Mouse (Mus musculus): ENCODE measurements at regions not wholly inside any gene's neighbourhood (a gene's known extent, or its start where the extent isn't known, plus 50 kb on each side); places are given as distances from the start of the nearest gene placed in this dataset.

DNA sequence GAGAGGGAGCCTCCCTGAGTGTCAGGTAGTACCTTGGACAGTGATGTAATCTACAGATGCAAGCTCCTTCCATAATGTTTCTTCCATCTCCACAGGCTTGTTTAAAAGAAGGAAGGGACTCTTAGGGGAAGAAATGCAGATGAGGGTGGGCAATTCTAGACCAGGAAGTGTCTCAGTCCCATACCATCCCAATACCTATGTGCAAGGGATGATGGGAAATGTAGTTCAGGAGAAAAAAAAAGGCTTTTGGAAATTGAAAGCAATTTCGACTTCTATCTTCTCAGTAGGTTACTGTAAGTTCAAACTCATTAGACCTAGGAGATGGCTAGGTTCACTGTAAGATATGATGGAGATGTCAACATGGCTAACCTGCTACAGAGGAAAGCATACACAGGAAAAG is 68.3 kb downstream of the Cd83 start:
- no peak overlapping the region for H3K27ac ChIP-seq (replicated peaks)
- H3K4me2 ChIP-seq (replicated peaks) = no peak overlapping the region
- WGBS = 86% methylated on average over 1 of the region's 1 CpGs
- no peaks in the 10 kb centered on the region for H3K36me3 ChIP-seq
- peaks cover 10% of the 10 kb centered on the region for H3K4me1 ChIP-seq
- H3K9me3 ChIP-seq = no peaks in the 10 kb centered on the region
- no peak for ATAC-seq (ENCODE audit: low FRiP score, low read depth)
- H3K27me3 ChIP-seq = peaks cover 25% of the 10 kb centered on the region
- no peak overlapping the region for H3K4me3 ChIP-seq
- no peak overlapping the region for H3K9ac ChIP-seq (replicated peaks)

DNA sequence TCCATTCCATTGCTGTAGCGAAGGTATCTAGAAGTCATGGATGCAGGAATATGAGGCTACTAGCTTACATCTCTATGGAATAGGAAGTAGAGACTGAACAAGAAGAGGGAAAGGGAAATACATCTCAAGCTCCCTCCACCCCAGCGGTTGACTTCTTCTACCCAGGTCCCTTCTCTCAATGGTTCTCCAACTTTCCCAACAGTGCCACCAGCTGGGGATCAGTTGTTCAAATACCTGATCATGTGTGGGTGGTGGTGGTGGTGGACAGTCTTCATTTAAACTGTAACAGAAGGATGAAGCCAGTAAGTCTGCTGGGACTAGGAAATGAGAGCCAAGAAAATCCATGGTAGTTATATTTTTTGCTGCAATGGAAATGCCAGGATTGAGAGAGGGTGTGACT is 70.4 kb downstream of the Cd83 start:
- no peak overlapping the region for H3K4me2 ChIP-seq (replicated peaks)
- peaks cover 7% of the 10 kb centered on the region for H3K4me1 ChIP-seq
- H3K4me3 ChIP-seq = no peak overlapping the region
- H3K27ac ChIP-seq (replicated peaks) = no peak overlapping the region
- peaks cover 12% of the 10 kb centered on the region for H3K27me3 ChIP-seq
- no peaks in the 10 kb centered on the region for H3K9me3 ChIP-seq
- ATAC-seq (ENCODE audit: low FRiP score, low read depth) = no peak
- WGBS = 93% methylated on average over 2 of the region's 2 CpGs
- H3K36me3 ChIP-seq = no peaks in the 10 kb centered on the region
- H3K9ac ChIP-seq (replicated peaks) = no peak overlapping the region

DNA sequence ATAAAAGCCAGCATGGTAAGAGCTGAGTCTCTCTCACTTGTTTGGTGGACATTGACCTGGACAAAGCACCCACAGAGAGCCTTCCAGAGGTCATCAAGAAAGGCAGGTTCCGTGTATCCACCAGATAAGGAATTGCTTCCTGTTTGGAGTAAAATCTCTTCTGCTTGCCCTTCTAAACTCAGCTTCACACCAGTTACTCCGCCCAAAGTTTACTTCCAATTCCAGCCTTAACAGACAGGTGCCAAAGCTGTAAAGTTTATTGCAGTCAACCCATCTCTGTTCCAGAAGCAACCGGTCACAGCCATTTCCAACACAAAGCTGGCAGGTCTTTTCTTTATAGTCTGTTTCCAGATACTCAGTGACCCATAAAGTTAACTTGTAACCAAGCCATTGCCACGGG is 76.4 kb downstream of the Cd83 start:
- H3K9me3 ChIP-seq = no peaks in the 10 kb centered on the region
- ATAC-seq (ENCODE audit: low FRiP score, low read depth) = no peak
- no peak overlapping the region for H3K27ac ChIP-seq (replicated peaks)
- no peak overlapping the region for H3K4me2 ChIP-seq (replicated peaks)
- H3K4me3 ChIP-seq = no peak overlapping the region
- H3K36me3 ChIP-seq = no peaks in the 10 kb centered on the region
- H3K27me3 ChIP-seq = peaks cover 35% of the 10 kb centered on the region
- H3K9ac ChIP-seq (replicated peaks) = no peak overlapping the region
- WGBS = 72% methylated on average over 4 of the region's 4 CpGs
- peaks cover 20% of the 10 kb centered on the region for H3K4me1 ChIP-seq

DNA sequence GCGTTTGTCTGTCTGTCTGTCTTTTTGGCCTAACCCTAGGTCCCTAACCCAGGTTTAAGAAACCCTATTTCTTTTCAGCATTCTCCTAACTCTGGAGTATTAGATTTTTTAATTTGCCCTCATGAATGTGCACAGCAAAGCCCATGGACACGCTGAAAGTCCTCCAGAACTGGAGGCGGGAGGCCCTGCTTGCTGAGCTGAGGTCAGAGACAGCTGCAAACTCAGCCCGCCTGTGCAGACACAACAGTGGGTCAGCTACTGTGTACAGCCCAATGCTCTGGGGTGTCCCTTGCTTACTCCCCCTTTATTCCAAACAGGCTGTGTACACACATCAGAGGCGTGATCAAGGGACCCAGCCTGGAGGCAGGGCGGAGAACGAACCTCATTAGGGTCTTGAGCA is 76.8 kb downstream of the Cd83 start:
- Histone ChIP-seq H3K4me2 (replicated peaks) (no peak overlapping the region), H3K9ac (replicated peaks) (no peak overlapping the region), H3K27me3 (peaks cover 40% of the 10 kb centered on the region), H3K27ac (replicated peaks) (no peak overlapping the region), H3K9me3 (no peaks in the 10 kb centered on the region), H3K4me1 (peaks cover 20% of the 10 kb centered on the region), H3K4me3 (no peak overlapping the region), H3K36me3 (no peaks in the 10 kb centered on the region)
- WGBS = 80% methylated on average over 7 of the region's 7 CpGs
- ATAC-seq (ENCODE audit: low FRiP score, low read depth) = no peak

DNA sequence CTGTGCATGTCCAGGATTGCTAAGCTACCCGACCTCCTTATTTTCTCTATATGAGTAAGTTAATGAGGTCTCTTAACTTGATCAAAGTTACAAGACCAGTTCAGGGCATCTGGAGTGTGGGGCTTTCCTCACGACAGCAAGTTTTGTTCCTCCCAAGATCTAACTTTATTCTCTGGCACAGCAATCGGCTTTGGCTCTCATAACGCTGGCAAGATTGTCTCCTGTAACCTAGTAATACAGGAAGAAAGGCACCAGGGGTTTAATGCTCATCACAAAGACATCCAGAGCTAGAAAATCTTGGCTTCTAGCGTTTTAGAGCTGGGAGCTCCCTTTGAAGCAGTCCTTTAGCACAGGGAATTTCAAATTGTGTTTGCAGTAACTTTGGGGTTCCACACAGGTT is 77.5 kb downstream of the Cd83 start:
- 83% methylated on average over 5 of the region's 5 CpGs for WGBS
- no peak overlapping the region for H3K4me2 ChIP-seq (replicated peaks)
- ATAC-seq (ENCODE audit: low FRiP score, low read depth) = no peak
- peaks cover 46% of the 10 kb centered on the region for H3K27me3 ChIP-seq
- no peaks in the 10 kb centered on the region for H3K9me3 ChIP-seq
- H3K4me3 ChIP-seq = no peak overlapping the region
- H3K4me1 ChIP-seq = peaks cover 20% of the 10 kb centered on the region
- no peak overlapping the region for H3K27ac ChIP-seq (replicated peaks)
- H3K9ac ChIP-seq (replicated peaks) = no peak overlapping the region
- no peaks in the 10 kb centered on the region for H3K36me3 ChIP-seq

DNA sequence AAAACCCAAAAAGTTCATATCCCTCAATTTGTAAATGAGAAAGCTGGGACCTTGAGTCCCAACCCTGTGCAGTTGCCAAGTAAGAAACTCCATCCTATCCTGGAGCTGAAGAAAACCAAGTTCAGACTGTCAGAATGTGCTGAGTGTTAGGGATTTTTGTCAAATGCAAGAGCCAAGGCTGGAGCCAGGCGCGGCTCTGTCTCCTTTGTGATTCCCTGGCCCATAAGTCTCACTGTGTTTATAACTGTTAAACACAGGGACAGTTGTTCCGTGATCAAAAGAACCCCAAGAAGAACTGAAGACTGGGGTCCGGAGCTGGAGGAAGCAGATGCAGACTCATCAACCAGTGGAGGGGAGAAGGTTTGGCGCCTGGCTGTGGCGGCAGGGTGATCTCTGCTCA is 78.0 kb downstream of the Cd83 start:
- Histone ChIP-seq H3K9me3 (no peaks in the 10 kb centered on the region), H3K36me3 (no peaks in the 10 kb centered on the region), H3K9ac (replicated peaks) (no peak overlapping the region), H3K27ac (replicated peaks) (no peak overlapping the region), H3K4me2 (replicated peaks) (no peak overlapping the region), H3K4me3 (no peak overlapping the region), H3K4me1 (peaks cover 20% of the 10 kb centered on the region), H3K27me3 (peaks cover 50% of the 10 kb centered on the region)
- no peak for ATAC-seq (ENCODE audit: low FRiP score, low read depth)
- WGBS = 86% methylated on average over 6 of the region's 6 CpGs

DNA sequence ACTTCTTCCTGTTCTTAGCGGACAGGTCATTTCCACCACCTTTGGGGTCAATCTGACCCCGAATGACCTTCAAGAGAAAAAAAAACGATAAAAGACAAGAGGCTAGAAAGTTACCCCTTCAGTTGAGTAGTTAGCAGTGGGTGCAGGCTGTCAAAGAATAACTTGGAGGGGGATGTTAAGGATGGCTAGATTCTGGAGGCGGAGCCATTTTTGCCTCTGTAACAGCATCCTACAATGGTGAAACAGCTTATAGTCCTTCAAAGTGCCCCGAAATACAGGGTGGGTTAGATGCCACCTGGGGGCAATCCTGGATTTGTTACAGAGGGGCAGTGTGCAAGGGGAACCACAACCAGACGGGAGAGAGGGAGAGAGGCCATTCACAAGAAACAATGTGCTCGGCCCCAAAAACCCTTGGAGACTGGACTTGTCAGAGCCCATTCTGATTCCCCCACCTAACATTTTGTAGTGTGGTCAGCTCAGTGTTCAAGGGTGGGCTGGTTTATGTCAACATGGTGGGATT is 79.1 kb downstream of the Cd83 start:
- H3K36me3 ChIP-seq = no peaks in the 10 kb centered on the region
- WGBS = 65% methylated on average over 7 of the region's 7 CpGs
- H3K4me2 ChIP-seq (replicated peaks) = no peak overlapping the region; the same call in 1 of the 2 replicates
- H3K9ac ChIP-seq (replicated peaks) = no peak overlapping the region
- H3K27ac ChIP-seq (replicated peaks) = no peak overlapping the region
- ATAC-seq (ENCODE audit: low FRiP score, low read depth) = no peak
- peaks cover 20% of the 10 kb centered on the region for H3K4me1 ChIP-seq
- no peak overlapping the region for H3K4me3 ChIP-seq
- H3K27me3 ChIP-seq = peaks cover 56% of the 10 kb centered on the region
- no peaks in the 10 kb centered on the region for H3K9me3 ChIP-seq

DNA sequence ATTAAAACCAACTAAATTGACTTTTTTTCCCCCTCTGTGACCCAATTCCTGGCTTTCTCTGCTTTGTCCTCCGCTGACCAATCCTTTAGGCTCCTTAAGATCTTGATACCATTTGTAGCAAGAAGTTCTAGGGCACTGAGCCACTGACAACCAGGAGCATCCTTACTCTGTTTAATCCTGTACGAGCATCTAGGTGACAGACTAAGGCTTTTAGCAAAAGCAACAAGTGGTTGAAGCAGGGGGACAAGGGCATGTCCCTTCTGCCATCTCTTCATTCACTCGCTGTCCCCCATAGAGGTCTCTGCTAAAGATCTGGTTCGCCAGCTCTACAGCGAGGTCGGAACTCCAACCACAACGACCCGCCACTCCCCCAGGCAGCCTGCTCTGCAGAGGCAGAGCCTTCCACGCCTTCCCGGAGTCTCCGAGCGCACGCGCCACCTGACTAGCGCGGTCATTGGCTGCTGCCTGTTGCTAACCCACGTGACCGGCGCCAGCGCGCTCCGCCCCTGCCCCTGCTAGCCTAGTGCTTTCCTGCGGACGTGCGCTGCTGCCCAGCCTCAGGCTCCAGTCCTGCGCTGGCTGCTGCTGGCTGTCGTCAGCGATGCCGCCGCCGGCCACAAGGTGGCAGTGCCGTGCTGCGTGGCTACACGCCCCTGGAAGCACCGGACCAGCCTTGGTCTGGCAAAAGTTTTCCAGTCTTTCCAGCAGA is 79.7 kb downstream of the Cd83 start:
- H3K27me3 ChIP-seq = peaks cover 61% of the 10 kb centered on the region
- no peaks in the 10 kb centered on the region for H3K36me3 ChIP-seq
- WGBS = 1% methylated on average over 35 of the region's 35 CpGs
- ATAC-seq (ENCODE audit: low FRiP score, low read depth) = peak; percentile 99
- H3K9me3 ChIP-seq = no peaks in the 10 kb centered on the region
- H3K9ac ChIP-seq (replicated peaks) = no peak overlapping the region
- H3K4me1 ChIP-seq = peaks cover 20% of the 10 kb centered on the region
- peak overlapping the region; percentile 59 for H3K4me2 ChIP-seq (replicated peaks)
- 0 out of 2 replicates have a peak overlapping the region, but pooled peaks have one; percentile 43 for H3K27ac ChIP-seq (replicated peaks)
- H3K4me3 ChIP-seq = peak overlapping the region; percentile 32

DNA sequence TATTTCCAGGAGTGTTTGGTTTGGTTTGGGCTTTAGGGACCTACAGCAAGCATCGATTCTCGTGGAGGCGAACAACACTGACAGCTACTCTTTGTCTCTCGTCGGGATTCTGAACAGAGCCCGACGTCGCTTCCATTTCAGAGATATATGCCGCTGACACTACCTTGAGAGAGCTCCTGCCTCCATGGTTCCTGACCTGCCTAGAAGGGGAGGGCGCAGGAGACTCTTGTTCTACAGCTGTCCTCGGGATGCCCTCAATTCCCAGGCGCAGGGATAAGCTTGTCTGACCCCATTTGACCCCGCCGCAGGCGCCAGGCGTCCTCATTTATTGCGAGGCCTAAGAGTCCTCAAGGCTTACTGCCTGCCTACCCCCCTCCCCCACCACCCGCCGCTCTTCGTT is 80.5 kb downstream of the Cd83 start:
- Histone ChIP-seq H3K36me3 (no peaks in the 10 kb centered on the region), H3K9ac (replicated peaks) (no peak overlapping the region)
- under 1% methylated on average over 20 of the region's 20 CpGs for WGBS

DNA sequence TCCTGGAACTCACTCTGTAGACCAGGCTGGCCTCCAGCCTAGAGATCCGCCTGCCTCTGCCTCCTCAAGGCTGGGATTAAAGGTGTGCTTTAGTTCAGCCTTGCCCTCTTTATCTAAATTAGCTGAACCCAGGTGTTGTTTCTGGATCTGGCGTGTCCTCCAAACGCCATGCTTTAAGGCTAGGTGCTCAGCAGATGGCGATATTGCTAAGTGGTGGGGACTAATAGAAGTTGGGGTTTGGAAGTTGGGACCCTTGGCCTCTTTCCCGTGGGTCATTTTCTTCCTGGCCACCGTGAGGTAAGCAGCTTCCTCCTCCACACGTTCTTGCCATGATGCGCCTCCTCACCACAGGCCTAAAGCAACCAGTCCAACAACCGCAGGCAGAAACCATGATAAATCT is 91.3 kb downstream of the Cd83 start:
- ATAC-seq (ENCODE audit: low FRiP score, low read depth) = no peak
- no peak overlapping the region for H3K9ac ChIP-seq (replicated peaks)
- no peak overlapping the region for H3K4me3 ChIP-seq
- 88% methylated on average over 9 of the region's 9 CpGs for WGBS
- H3K4me2 ChIP-seq (replicated peaks) = no peak overlapping the region
- peaks cover 23% of the 10 kb centered on the region for H3K27me3 ChIP-seq
- H3K36me3 ChIP-seq = no peaks in the 10 kb centered on the region
- no peaks in the 10 kb centered on the region for H3K4me1 ChIP-seq
- H3K27ac ChIP-seq (replicated peaks) = no peak overlapping the region
- H3K9me3 ChIP-seq = no peaks in the 10 kb centered on the region

More for the DNA sequence above, 80.5 kb downstream of the Cd83 start:
- Histone ChIP-seq H3K27ac (replicated peaks) (peak overlapping the region; percentile 43; the same call in 1 of the 2 replicates), H3K27me3 (peaks cover 61% of the 10 kb centered on the region), H3K4me1 (peaks cover 20% of the 10 kb centered on the region), H3K4me2 (replicated peaks) (peak overlapping the region; percentile 59), H3K9me3 (no peaks in the 10 kb centered on the region), H3K4me3 (peak overlapping the region; percentile 32)
- peak; percentile 45; the same call in 1 of the 2 replicates for ATAC-seq (ENCODE audit: low FRiP score, low read depth)

DNA sequence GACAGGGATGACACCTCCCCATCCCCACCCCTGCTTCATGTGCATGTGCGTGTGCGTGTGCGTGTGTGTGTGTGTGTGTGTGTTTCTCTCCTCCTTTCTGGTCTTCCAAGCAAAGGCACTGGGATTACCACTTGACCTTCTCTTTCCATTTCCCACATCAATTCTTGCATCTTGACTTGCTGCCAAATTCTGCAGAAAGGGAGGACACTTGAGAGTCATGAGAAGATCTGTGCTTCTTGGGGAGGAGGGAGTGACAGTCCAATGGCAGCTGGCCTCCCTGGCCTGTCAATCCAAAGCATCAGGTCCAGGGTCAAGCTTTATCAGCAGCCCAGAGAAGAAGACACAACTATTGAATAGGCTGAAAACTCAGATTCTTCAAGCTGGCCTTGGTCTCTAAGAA is 102.7 kb downstream of the Cd83 start:
- peaks cover 6% of the 10 kb centered on the region; the same call in 1 of the 2 replicates for H3K27me3 ChIP-seq
- H3K4me1 ChIP-seq = peaks cover 4% of the 10 kb centered on the region
- ATAC-seq (ENCODE audit: low FRiP score, low read depth) = no peak
- no peak overlapping the region for H3K4me3 ChIP-seq
- H3K9me3 ChIP-seq = peaks cover 6% of the 10 kb centered on the region; the same call in 1 of the 2 replicates
- H3K36me3 ChIP-seq = no peaks in the 10 kb centered on the region
- no peak overlapping the region for H3K4me2 ChIP-seq (replicated peaks)
- H3K9ac ChIP-seq (replicated peaks) = no peak overlapping the region
- WGBS = 98% methylated on average over 3 of the region's 3 CpGs
- no peak overlapping the region for H3K27ac ChIP-seq (replicated peaks)

DNA sequence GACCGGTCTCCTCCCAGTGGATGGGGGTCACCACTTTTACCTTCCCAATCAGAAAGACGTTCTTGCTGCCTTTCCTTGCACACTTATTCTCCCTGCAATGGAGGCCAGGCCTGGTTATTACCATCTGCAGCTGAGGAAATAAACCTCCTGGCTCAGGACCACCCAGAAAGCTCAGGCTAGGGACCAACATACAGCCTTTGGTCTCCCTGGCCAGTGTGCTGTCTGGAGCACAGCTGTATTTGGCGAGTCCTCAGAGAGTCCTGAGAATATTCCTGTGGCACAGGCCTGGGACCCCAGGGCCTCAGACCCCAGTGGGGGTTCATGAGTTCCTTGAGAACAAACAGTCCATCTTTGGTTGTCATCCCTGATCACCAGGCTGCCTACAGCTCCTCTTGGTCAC is 107.4 kb downstream of the Cd83 start:
- WGBS = 79% methylated on average over 3 of the region's 3 CpGs

More for the DNA sequence above, 107.4 kb downstream of the Cd83 start:
- Histone ChIP-seq H3K4me2 (replicated peaks) (no peak overlapping the region), H3K9ac (replicated peaks) (no peak overlapping the region), H3K4me1 (peaks cover 13% of the 10 kb centered on the region), H3K27ac (replicated peaks) (no peak overlapping the region), H3K4me3 (no peak overlapping the region), H3K36me3 (no peaks in the 10 kb centered on the region), H3K9me3 (peaks cover 6% of the 10 kb centered on the region; the same call in 1 of the 2 replicates), H3K27me3 (peaks cover 10% of the 10 kb centered on the region)
- ATAC-seq (ENCODE audit: low FRiP score, low read depth) = no peak

Measured in midbrain, embryonic 12.5 days (tissue).